ENCODE assay signal across 17 mouse cellular contexts in the genomic region with DNA sequence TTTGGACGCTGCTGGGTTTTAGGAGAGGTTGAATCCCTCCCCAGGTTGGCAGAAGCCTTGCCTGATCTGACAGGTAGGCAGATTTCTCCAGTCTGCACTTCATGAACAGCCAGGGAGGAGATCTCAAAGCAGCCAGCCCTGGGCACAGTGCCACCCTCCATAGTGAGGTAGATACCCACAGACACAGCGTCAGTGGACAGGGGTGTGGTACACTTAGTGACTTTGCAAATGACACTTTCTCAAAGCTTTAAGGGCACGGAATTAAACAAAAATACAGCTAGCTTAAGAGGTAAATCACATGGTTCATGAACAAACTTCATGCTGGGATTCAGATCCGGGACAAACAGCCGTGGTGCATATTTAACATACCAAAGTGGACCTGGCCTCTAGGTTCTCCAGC. TPM values are rescaled to one million over a fixed set of nuclear protein-coding genes. Genes with fewer than 3 reads are reported as not detected.
DNase-seq lines count a peak whose midpoint lies in the region; ATAC-seq and TF ChIP-seq lines count a peak whose summit lies in the region.
"Had no signal": no experiment of that assay in that cellular context is flagged by ENCODE, and none has a peak within 500 bp of the region (broad histone marks: within the 10 kb centered on the region; RNA-seq: fewer than 3 reads in every experiment).

No protein-coding gene starts in this region.

- ATAC-seq in lung, embryonic 15.5 days (ENCODE audit: borderline replicate concordance, extremely low read depth, low FRiP score, low TSS enrichment): no peak
- no peak for ATAC-seq in liver, postnatal 0 days
- peak; percentile 88 for ATAC-seq in megakaryocyte-erythroid progenitor cell, adult 5-6 weeks (replicated peaks; ENCODE audit: low FRiP score, low TSS enrichment, poor library complexity, severe bottlenecking)
- ATAC-seq: CD4-positive, CD25-positive, alpha-beta regulatory T cell, adult 4 months; forebrain, embryonic 14.5 days had no signal

- no peak overlapping the region for H3K4me3 ChIP-seq in lung, embryonic 15.5 days
- H3K4me3 ChIP-seq in liver, postnatal 0 days (ENCODE audit: low read depth, low read length): no peak overlapping the region
- H3K4me3 ChIP-seq: embryonic facial prominence, embryonic 12.5 days; heart, embryonic 10.5 days; hindbrain, embryonic 15.5 days; kidney, embryonic 15.5 days; neural tube, embryonic 15.5 days had no signal

- H3K4me2 ChIP-seq in lung, embryonic 15.5 days: no peak overlapping the region
- H3K4me2 ChIP-seq in liver, postnatal 0 days (ENCODE audit: low read depth, low read length): no peak overlapping the region
- H3K4me2 ChIP-seq: embryonic facial prominence, embryonic 12.5 days; hindbrain, embryonic 15.5 days; kidney, embryonic 15.5 days; neural tube, embryonic 15.5 days had no signal

- H3K9me3 ChIP-seq in lung, embryonic 15.5 days: no peaks in the 10 kb centered on the region
- H3K9me3 ChIP-seq in liver, postnatal 0 days (ENCODE audit: low read length): no peaks in the 10 kb centered on the region
- H3K9me3 ChIP-seq: embryonic facial prominence, embryonic 12.5 days; heart, embryonic 10.5 days; hindbrain, embryonic 15.5 days; kidney, embryonic 15.5 days; neural tube, embryonic 15.5 days had no signal

- H3K36me3 ChIP-seq in lung, embryonic 15.5 days: no peaks in the 10 kb centered on the region
- H3K36me3 ChIP-seq in liver, postnatal 0 days (replicated peaks; ENCODE audit: insufficient read depth, low read length): no peaks in the 10 kb centered on the region
- H3K36me3 ChIP-seq: embryonic facial prominence, embryonic 12.5 days; hindbrain, embryonic 15.5 days; kidney, embryonic 15.5 days; neural tube, embryonic 15.5 days had no signal

- TF ChIP-seq EP300 in liver, postnatal 0 days (IDR thresholded peaks at IDR 0.05; ENCODE audit: low read depth): no peak

- 0 out of 2 replicates have a peak overlapping the region, but pooled peaks have one; percentile 3 for H3K27ac ChIP-seq in lung, embryonic 15.5 days
- H3K27ac ChIP-seq in liver, postnatal 0 days (ENCODE audit: low read depth): peak overlapping the region; percentile 70
- H3K27ac ChIP-seq: embryonic facial prominence, embryonic 12.5 days; hindbrain, embryonic 15.5 days; kidney, embryonic 15.5 days; neural tube, embryonic 15.5 days had no signal

- H3K27me3 ChIP-seq in lung, embryonic 15.5 days: no peaks in the 10 kb centered on the region
- H3K27me3 ChIP-seq in liver, postnatal 0 days (ENCODE audit: insufficient read depth, low read length): no peaks in the 10 kb centered on the region
- H3K27me3 ChIP-seq: embryonic facial prominence, embryonic 12.5 days; hindbrain, embryonic 15.5 days; kidney, embryonic 15.5 days; neural tube, embryonic 15.5 days had no signal

- intact Hi-C loops in heart, postnatal 36 days (cut with DNase I): no loop called here

- DNase-seq in heart, postnatal 4 days: peak; percentile 61
- DNase-seq in heart, postnatal 36 days: no peak
- no peak for DNase-seq in lung, adult 18-20 months
- DNase-seq in liver, postnatal 0 days: no peak
- DNase-seq in urinary bladder, postnatal 36 days (ENCODE audit: low spot score in 2 of 2): no peak
- DNase-seq: adrenal gland, postnatal 36 days; right cerebral cortex, adult 18-20 months; thymus, adult 2 months had no signal

- H3K9ac ChIP-seq in lung, embryonic 15.5 days: no peak overlapping the region
- no peak overlapping the region for H3K9ac ChIP-seq in liver, postnatal 0 days (replicated peaks)
- H3K9ac ChIP-seq: embryonic facial prominence, embryonic 12.5 days; hindbrain, embryonic 15.5 days; kidney, embryonic 15.5 days; neural tube, embryonic 15.5 days had no signal

- peaks cover 71% of the 10 kb centered on the region for H3K4me1 ChIP-seq in lung, embryonic 15.5 days
- H3K4me1 ChIP-seq in liver, postnatal 0 days (ENCODE audit: insufficient read depth): peaks cover 85% of the 10 kb centered on the region

- 41% methylated on average over 5 of the region's 5 CpGs for WGBS in lung, embryonic 15.5 days
- WGBS in liver, postnatal 0 days (ENCODE audit: insufficient replicate concordance): 73% methylated on average over 5 of the region's 5 CpGs

- no peak for TF ChIP-seq CTCF in liver, postnatal 0 days (IDR thresholded peaks at IDR 0.05; ENCODE audit: low read depth)

RNA-seq across cellular contexts. Expression of gene Pacsin2, which starts 15.8 kb away (rescaled TPM):
- total RNA-seq in heart, postnatal 4 days (2021): 100 to 1,000 TPM; 136 to 147 TPM
- 100 to 1,000 TPM; 174 to 191 TPM for total RNA-seq in heart, postnatal 36 days (2021)
- 68.1 and 70.9 TPM in 2 replicates for polyA plus RNA-seq in lung, embryonic 15.5 days (2015; fragmentation: Nextera tagmentation; extraction: Ambion mirVana)
- 20.6 and 24.3 TPM in 2 replicates for polyA plus RNA-seq in liver, postnatal 0 days (2015; fragmentation: Nextera tagmentation; extraction: Ambion mirVana)
- 86.5 and 107 TPM in 2 replicates for total RNA-seq in megakaryocyte-erythroid progenitor cell, adult 5-6 weeks (2014; fragmentation: Nextera tagmentation)
- total RNA-seq in megakaryocyte-erythroid progenitor cell, adult 5-6 weeks (2017): 123 and 138 TPM in 2 replicates
